Mouse (Mus musculus): ENCODE results near the gene Oprl1.

Gene Oprl1

GRCm38 (mm10) chr2:181765251-181765650 is 50.4 kb downstream of the Oprl1 start:
- DNase-seq (ENCODE audit: low read depth, low spot score) = no peak

DNA sequence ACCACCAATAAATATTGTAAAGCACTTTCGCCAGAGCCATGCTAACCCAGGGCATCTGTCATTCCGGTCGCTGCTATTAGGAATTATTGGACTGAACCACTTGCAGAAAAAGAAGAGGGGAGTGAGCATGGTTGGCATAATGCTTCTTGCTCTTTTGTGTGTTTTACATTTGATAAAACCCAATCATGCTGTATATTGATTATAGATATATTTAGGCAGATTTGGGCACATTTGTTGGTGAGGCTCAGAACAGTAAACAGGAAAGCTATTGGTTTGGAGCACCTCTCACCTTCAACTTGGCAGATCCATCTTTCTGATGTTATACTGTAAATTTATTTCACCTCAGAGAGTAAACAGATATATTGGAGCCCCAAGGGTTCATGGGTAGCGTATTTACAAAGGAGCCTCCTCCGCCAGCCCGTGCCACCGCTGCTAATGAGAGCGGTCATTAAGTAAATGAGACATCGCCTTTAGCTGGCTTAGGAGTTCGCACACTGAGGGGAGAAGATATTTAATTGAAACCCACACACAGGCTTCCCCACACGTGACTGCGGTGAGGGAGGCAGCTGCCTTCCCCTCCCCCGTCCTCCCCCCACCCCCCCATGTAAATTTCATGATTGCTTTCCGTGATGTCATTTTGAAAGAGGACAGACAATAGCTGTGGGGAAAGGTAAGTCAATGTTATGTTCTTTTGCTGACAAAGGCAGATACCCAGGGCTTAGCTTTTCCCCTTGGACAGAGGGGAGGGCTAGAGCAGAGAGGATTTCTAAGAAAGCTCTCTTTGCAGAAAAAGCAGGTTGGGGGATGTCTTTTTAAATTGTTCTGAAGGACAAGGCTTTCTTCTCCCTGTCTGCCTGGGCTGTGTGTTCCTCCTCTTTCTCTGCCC is 52.1 kb downstream of the Oprl1 start:
- peak; percentile 50 for DNase-seq (ENCODE audit: low read depth, low spot score)

DNA sequence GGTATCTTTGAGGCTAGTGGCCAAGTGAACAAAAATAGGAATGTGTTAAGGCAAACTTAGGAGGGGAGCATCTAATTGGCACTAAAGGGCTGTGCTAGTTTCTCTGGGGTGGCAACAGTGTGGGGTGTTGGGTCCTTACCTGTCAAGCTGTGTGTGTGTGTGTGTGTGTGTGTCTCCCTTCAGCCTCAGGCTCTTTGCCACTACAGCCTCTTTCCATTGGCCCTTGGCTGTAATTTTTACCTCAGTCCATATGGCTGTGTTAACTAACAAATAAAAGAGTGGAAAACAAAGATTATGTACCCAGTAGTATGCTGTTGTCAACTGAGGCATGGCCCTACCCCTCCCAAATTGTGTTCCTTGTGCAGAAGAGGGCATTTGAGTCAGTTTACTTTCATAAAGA is 53.6 kb downstream of the Oprl1 start:
- no peak for DNase-seq (ENCODE audit: low read depth, low spot score)

DNA sequence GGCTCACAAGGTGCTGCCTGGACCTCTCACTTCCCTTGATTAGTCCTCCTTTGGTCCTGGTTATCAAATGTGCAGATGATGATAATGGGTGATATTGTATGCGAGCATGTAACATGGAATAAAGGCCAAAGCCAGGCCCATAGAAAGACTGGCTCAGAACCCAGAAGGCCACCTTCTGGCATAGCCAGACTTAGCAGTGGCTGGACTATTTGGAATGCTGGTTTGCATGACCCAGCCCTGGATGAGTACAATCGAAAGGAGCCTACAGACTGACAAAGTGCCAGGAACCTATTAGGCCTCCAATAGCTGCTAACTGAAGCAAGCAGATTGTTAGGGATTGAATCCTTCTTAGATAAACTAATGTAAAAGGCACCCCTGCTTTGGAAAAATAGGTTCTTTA is 54.6 kb downstream of the Oprl1 start:
- no peak for DNase-seq (ENCODE audit: low read depth, low spot score)

Data from telencephalon, adult 2 months (tissue).